Mouse (Mus musculus) lung, postnatal 14 days (tissue): ENCODE measurements around the gene Igf1.

ENCODE experiments used
- DNase-seq: peaks from one replicate; pipeline ENCODE4 v3.0.0; 2021

Igf1 gene

GRCm38 (mm10) chr10:87860181-87861103, 2.4 kb downstream of the Igf1 start:
- peak; percentile 28 for DNase-seq

GRCm38 (mm10) chr10:87861104-87861455, 3.0 kb downstream of the Igf1 start:
- DNase-seq, result no peak

GRCm38 (mm10) chr10:87862899-87863298, 4.8 kb downstream of the Igf1 start:
- DNase-seq, result no peak

GRCm38 (mm10) chr10:87863326-87863725, 5.3 kb downstream of the Igf1 start:
- DNase-seq, result no peak

- no peak for DNase-seq
Observed at GRCm38 (mm10) chr10:87865712-87866111, 7.6 kb downstream of the Igf1 start.

GRCm38 (mm10) chr10:87866448-87866847, 8.4 kb downstream of the Igf1 start:
- DNase-seq, result no peak

- DNase-seq, result no peak
Observed at GRCm38 (mm10) chr10:87867217-87867616, 9.2 kb downstream of the Igf1 start.

- DNase-seq, result no peak
Observed at GRCm38 (mm10) chr10:87867631-87868030, 9.6 kb downstream of the Igf1 start.

GRCm38 (mm10) chr10:87868349-87869053, 10.4 kb downstream of the Igf1 start:
- DNase-seq, result no peak

GRCm38 (mm10) chr10:87869151-87869550, 11.1 kb downstream of the Igf1 start:
- no peak for DNase-seq

GRCm38 (mm10) chr10:87869691-87870090, 11.6 kb downstream of the Igf1 start:
- DNase-seq, result no peak

- DNase-seq, result no peak
Observed at GRCm38 (mm10) chr10:87871863-87872647, 14.0 kb downstream of the Igf1 start.

GRCm38 (mm10) chr10:87872854-87873253, 14.8 kb downstream of the Igf1 start:
- DNase-seq, result no peak

- no peak for DNase-seq
Observed at GRCm38 (mm10) chr10:87873516-87873915, 15.5 kb downstream of the Igf1 start.

GRCm38 (mm10) chr10:87880071-87880785, 22.2 kb downstream of the Igf1 start:
- DNase-seq, result no peak

- DNase-seq, result no peak
Observed at GRCm38 (mm10) chr10:87885326-87886040, 27.4 kb downstream of the Igf1 start.

GRCm38 (mm10) chr10:87889850-87890249, 31.8 kb downstream of the Igf1 start:
- no peak for DNase-seq

GRCm38 (mm10) chr10:87892256-87892655, 34.2 kb downstream of the Igf1 start:
- DNase-seq, result no peak

- DNase-seq, result no peak
Observed at GRCm38 (mm10) chr10:87893272-87893671, 35.2 kb downstream of the Igf1 start.

GRCm38 (mm10) chr10:87894461-87895120, 36.5 kb downstream of the Igf1 start:
- DNase-seq, result no peak

GRCm38 (mm10) chr10:87895351-87895750, 37.3 kb downstream of the Igf1 start:
- DNase-seq, result no peak
